Mouse (Mus musculus) adrenal gland, adult 2 months (tissue): ENCODE measurements at regions not wholly inside any gene's neighbourhood (a gene's known extent, or its start where the extent isn't known, plus 50 kb on each side); places are given as distances from the start of the nearest gene placed in this dataset.
A peak's percentile ranks its signal among the peaks of the same experiment; 100 is the strongest.

ENCODE experiments used
- DNase-seq: peaks from one replicate; pipeline ENCODE4 v3.0.0; 2021

GRCm38 (mm10) chr6:148719062-148719461 is 112.2 kb downstream of the Ipo8 start:
- DNase-seq, result no peak

- no peak for DNase-seq
Measured at GRCm38 (mm10) chr6:148710406-148710805, 120.9 kb downstream of the Ipo8 start.

DNA sequence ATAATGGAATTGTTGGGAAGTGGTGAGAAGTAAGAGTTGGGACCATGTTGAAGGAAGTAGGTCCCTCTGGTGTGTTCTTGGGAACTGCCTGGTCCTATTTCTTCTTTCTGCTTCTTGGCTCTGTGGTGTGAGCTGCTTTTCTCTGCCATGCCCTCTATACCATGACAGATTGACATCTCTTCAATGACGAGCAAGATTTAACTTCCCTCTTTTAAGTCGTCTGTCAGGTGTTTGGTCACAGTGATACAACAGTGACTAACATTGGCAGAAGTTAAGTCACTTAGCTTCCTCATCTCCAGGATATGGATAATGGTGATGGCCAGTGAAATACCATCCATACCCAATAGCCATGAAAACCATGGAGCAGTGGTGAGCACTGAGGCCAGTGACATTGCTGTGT is 122.9 kb downstream of the Ipo8 start:
- DNase-seq, result no peak

DNA sequence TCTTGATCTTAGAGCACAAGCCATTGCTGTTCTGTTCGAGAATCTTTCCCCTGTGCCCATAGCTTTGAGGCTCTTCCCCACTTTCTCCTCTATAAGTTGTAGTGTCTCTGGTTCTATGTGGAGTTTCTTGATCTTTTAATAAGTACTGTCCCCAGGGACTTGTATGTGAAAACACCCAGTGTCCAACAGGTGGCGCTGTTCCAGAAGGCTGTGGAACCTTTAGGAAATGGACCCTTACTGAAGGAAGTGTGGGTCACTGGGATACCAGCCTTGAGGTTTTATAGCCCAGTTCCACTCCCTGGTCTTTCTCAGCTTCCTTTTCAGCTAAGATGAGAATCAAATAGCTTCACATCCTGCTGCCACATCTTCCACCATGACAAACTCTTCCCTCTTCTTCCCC is 125.6 kb downstream of the Ipo8 start:
- DNase-seq, result peak; percentile 46

DNA sequence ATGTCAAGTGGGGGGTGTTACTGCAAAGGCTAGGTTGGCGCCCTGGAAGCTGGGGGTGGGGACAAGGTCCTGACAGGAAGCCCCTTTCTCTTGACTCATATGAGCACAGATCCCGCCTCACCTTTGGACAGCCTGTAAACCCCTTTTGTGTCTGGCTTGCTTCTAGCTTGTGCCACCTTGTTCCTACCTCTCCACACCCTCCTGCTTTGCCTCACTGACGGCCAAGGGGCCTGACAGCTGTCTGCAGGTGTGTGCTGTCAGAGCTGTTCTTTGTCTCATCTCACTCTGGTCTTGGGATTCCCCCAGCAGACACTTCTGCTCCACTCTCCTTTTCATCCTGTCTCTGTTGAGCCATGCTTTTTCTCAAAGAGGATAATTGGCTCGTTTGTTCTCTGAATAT is 137.9 kb downstream of the Ipo8 start:
- no peak for DNase-seq

- peak; percentile 55 for DNase-seq
Measured at GRCm38 (mm10) chr6:148687770-148688169, 143.5 kb downstream of the Ipo8 start.

DNA sequence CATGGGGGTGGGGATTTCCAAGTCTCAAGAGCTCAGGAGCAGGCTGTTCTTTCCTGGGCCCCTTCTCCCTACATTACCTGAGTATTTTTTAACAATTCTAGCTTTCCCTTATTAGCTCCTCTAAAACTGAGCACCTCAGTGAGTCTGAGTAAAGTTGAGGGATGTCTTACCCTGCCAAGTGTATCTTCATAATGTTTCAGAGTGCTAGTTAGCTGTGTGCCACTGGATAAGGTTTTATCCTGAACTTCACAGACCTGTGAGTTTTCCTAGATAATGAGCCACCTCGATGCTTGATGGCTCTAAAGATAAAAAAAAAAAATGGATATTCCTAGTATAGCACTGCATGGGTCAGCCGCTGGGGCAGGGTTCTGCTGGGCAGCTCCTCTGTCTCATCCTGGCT is 171.1 kb downstream of the Ipo8 start:
- no peak for DNase-seq

- no peak for DNase-seq
Measured at GRCm38 (mm10) chr6:148653216-148653615, 178.1 kb downstream of the Ipo8 start.

DNA sequence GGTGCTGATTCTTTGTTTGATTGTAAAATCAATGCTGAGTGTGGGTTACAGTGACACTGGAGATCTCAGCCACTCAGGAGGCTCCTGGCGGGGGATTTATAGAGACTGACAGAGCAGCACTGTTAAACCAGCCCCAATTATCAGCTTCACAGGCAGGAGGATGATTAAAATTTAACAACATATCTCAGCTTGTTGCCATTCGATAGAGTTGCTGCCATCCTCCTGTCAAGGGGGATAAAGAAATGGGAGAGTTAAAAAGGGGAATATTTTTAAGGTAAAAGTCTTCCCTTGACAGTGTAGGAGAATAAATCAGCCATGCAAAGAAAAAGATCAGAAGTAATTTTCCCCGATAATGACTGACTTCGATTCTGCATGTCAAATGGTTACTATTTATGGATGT is 178.8 kb downstream of the Ipo8 start:
- no peak for DNase-seq

DNA sequence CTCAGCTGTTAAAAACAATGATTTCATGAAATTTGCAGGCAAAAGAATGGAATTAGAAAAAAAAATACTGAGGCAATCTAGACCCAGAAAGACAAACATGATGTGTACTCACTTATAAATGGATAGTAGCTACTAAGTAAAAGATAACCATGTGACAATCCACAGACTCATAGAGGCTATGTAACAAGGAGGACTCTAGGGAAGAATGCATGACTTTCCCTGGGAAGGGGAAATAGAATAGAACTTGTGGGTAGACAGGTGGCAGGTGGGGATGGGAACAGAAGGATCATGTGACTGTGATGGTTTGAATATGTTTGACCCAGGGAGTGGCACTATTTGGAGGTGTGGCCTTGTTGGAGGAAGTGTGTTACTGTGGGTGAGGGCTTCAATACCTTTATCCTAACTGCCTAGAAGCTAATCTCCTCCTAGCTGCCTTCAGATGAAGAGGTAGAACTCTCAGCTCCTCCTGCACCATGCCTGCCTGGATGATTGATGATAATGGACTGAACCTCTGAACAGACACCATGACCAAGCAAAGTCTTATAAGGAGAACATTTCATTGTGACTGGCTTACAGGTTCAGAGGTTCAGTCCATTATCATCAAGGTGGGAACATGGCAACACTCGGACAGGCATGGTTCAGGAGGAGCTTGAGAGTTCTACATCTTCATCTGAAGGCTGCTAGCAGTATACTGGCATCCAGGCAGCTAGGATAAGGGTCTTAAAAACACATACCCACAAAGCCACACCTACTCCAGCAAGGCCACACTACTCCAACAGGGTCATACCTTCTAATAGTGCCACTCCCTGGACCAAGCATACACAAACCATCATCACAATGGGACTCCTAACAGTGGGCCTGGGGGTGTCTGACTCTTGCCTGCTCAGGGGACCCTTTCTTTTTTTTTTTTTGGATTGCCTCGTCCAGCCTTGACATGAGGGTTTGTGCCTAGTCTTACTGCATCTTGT is 183.6 kb downstream of the Ipo8 start:
- DNase-seq, result no peak

DNA sequence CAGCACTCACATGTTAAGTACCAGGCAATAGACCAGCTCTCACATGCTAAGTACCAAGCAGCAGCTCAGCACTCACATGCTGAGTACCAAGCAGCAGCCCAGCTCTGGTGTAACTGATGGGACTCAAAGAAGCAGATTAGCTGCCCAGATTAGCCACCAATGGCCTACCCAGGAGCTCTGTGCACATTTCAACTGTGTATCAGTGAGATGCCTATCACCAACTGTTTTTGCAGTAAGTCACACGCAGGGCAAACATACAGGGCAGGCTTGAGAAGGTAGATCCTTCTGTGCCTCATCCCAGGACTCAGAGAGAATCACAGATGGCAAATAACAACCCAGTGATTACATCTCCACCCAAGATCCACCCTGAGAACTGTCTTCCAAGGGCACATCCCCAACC is 190.7 kb downstream of the Ipo8 start:
- no peak for DNase-seq

- no peak for DNase-seq
Measured at GRCm38 (mm10) chr6:148634148-148634547, 190.0 kb upstream of the Tmtc1 start.

DNA sequence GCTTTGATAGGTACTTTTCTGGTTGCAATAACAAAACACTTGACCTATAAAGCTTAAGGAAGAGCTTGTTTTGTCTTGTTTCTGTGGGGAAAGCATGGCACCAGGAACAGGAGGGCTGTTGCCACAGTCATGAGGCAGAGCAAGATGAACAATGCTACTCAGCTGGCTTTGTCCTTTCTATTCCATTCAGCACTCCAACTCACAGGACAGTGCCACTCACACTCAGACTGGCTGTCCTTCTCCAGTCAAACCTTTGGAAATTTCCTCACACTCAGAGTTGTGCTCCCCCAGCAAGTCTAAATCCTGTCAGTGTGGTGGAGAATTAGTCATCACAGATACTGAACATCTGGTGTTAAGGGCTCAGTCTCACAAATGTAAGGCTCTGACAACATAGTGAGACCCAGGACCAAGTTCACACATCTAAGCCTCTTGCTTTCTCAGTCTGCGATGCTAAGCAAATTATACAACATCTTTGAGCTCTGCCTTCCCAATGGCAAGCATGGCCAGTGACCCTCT is 183.0 kb upstream of the Tmtc1 start:
- DNase-seq, result no peak

DNA sequence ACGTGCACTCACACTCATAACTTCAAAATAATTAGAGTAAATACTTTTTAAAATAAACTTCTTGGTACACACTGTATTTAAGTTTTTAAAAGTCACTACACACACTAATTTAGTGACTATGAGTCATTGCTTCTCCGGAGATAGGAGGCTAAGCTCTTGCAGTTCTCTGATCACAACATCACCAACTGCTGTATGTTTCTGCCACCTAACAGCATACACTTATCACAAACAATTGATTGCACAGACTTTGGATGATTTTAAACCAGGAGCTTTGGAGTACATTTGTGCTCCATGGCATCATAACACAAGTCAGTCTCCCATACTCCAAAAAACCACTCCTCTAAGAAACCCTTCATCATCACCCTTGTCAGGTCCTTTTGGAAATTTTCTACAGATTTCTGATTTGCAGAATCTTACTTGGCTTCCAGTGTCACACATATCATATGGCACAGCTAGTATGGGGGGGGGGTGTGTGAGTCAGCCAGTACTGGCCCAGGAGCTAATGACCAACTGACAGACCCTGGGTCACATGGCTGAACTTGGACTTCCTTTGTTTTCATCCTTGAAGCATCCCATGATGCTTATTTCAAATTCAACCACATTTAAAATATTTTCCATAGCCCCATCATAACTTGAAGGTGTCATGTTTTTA is 179.1 kb upstream of the Tmtc1 start:
- DNase-seq, result no peak

DNA sequence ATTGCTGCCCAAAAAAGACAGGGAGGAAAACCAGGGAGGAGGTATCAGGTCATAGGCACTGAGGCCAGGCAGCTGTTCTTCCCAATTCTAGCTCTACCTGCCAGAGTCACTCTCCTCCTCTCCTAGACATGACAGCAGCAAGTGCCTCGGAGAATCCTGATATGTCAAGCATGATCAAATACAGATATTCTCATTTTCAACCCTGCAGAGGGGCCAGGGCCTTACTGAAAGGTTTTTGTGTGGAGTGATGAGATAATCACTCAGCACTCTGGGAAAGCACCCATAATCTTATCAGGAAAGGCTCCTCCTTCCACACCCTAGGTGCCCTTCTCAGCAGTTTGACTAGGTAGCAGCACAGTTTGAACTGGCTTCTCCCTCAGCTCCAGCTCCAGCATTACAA is 175.8 kb upstream of the Tmtc1 start:
- no peak for DNase-seq

- no peak for DNase-seq
Measured at GRCm38 (mm10) chr6:148615931-148616330, 171.7 kb upstream of the Tmtc1 start.

DNA sequence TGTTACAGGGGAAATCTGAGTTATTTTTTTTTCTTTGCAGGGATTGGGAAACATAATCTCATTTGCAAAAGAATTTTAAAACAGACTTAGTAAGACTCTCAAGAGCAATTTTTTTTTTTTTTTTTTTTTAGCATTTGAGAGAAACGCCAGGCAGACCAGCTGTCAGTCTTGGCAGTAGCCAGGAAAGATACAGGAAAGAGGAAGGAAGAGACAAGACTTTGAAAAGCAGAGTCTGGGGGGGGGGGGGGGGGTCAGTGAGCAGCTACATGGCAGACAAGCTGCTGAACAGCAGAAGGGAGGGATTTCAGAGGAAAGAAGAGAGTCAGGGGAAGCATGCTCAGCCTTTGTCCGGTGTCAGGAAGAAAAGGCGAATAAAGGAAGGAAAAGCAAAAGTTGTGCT is 171.3 kb upstream of the Tmtc1 start:
- DNase-seq, result no peak

DNA sequence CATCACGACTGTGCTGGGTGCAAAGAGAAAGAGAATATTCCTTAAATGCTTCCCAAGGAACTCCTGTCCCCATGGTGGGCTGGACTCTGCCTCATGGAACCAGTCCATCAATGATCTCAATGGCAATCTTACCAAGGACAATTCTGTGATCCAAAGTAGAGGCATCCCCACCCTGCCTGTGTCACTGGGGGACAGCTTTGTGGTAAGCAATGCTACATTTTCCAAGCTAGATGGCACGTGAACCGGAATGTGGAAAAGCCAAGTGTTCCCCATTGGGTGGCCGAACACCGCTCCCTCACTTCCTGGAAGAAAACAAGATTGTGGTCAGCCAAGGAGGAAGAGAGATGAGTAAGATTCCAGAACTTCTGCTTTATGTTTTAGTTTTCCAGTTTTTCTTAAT is 164.7 kb upstream of the Tmtc1 start:
- DNase-seq, result no peak

DNA sequence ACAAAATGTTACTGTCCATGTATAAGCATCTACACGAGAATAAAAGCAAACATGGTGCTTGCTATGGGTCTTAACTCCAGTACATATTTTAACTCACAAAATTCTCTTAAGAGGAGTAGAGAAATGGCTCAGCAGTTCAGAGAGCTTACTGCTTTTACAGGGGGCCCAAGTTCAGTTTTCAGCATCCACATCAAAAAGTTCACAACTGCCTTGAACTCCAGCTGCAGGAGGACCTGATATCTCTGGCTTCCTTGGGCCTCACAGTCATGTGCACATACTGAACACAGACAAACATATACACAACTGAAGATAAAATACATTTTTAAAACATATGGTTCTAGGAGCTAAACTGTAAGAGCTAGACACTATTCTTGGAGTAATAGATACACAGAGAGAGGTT is 161.0 kb upstream of the Tmtc1 start:
- DNase-seq, result no peak

GRCm38 (mm10) chr6:148604790-148605189 is 160.6 kb upstream of the Tmtc1 start:
- DNase-seq, result no peak

DNA sequence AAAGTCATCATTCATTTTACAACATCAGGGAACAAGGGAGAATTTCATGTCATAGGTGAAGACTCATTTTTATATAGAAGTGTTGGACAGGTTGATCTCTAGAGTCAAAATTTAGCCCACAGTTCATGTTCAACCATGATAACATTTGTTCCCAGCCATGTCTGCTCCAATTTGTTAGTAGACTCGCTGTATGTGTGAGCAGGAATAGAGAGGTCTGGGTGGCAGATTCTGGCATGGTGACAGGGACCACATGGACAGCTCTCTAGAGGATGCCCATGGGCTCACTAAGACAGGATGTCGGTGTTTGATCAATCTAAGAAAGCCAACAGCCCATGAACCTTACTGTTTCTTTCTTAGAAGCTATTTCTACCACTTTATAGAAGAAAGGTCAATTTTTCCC is 159.7 kb upstream of the Tmtc1 start:
- no peak for DNase-seq

- no peak for DNase-seq
Measured at GRCm38 (mm10) chr6:148603460-148603859, 159.3 kb upstream of the Tmtc1 start.

GRCm38 (mm10) chr6:148602894-148603293 is 158.7 kb upstream of the Tmtc1 start:
- no peak for DNase-seq
